In genomic region chr4:136749431-136749830, GRCm38 (mm10) we compare ENCODE assay signal across 10 mouse cellular contexts.
A peak's percentile ranks its signal among the peaks of the same experiment; 100 is the strongest.
DNase-seq lines count a peak whose midpoint lies in the region; ATAC-seq and TF ChIP-seq lines count a peak whose summit lies in the region.
"Had no signal": no experiment of that assay in that cellular context is flagged by ENCODE, and none has a peak within 500 bp of the region (broad histone marks: within the 10 kb centered on the region; RNA-seq: fewer than 3 reads in every experiment).

No protein-coding gene starts in this region.

- H3K9me3 ChIP-seq in E14TG2a.4 (ENCODE audit: low read length) = no peaks in the 10 kb centered on the region
- H3K9me3 ChIP-seq in embryonic facial prominence, embryonic 10.5 days = no peaks in the 10 kb centered on the region
- H3K9me3 ChIP-seq in hindbrain, embryonic 12.5 days (replicated peaks) = no peaks in the 10 kb centered on the region
- no peaks in the 10 kb centered on the region for H3K9me3 ChIP-seq in midbrain, embryonic 16.5 days (replicated peaks; ENCODE audit: control insufficient read depth, low read length, poor library complexity, severe bottlenecking)

- peak overlapping the region; percentile 42 for H3K9ac ChIP-seq in hindbrain, embryonic 12.5 days
- H3K9ac ChIP-seq in midbrain, embryonic 16.5 days (ENCODE audit: low read depth, low read length) = peak overlapping the region; percentile 44; the same call in 1 of the 2 replicates

- no peak for DNase-seq in embryonic facial prominence, embryonic 10.5 days (ENCODE audit: low spot score)
- DNase-seq in embryo, embryonic 10.5 days (ENCODE audit: low spot score) = no peak
- no peak for DNase-seq in ovary, postnatal 36 days (ENCODE audit: low spot score)
- DNase-seq: cerebellum, postnatal 25 days; gastrocnemius, postnatal 25 days; kidney, postnatal 14 days had no signal

- ATAC-seq in hindbrain, embryonic 12.5 days (ENCODE audit: low FRiP score) = no peak
- ATAC-seq in midbrain, embryonic 16.5 days = no peak
- ATAC-seq in megakaryocyte-erythroid progenitor cell, adult 5-6 weeks (replicated peaks; ENCODE audit: low FRiP score, low TSS enrichment, poor library complexity, severe bottlenecking) = no peak

- H3K4me3 ChIP-seq in E14TG2a.4 (replicated peaks; ENCODE audit: low read length) = peak overlapping the region; percentile 60
- H3K4me3 ChIP-seq in embryonic facial prominence, embryonic 10.5 days = peak overlapping the region; percentile 19; the same call in 1 of the 2 replicates
- H3K4me3 ChIP-seq in hindbrain, embryonic 12.5 days = no peak overlapping the region
- no peak overlapping the region for H3K4me3 ChIP-seq in midbrain, embryonic 16.5 days (ENCODE audit: low read depth, low read length)

- TF ChIP-seq CTCF in E14TG2a.4 (conservative IDR thresholded peaks at IDR 0.05; ENCODE audit: low read length) = no peak

- WGBS in embryonic facial prominence, embryonic 10.5 days = 21% methylated on average over 4 of the region's 4 CpGs
- 13% methylated on average over 4 of the region's 4 CpGs for WGBS in hindbrain, embryonic 12.5 days
- WGBS in midbrain, embryonic 16.5 days = 10% methylated on average over 4 of the region's 4 CpGs

- peaks cover 89% of the 10 kb centered on the region for H3K4me1 ChIP-seq in E14TG2a.4 (replicated peaks; ENCODE audit: low read depth, low read length)
- peaks cover 87% of the 10 kb centered on the region for H3K4me1 ChIP-seq in embryonic facial prominence, embryonic 10.5 days
- H3K4me1 ChIP-seq in hindbrain, embryonic 12.5 days = peaks cover 86% of the 10 kb centered on the region
- peaks cover 41% of the 10 kb centered on the region for H3K4me1 ChIP-seq in midbrain, embryonic 16.5 days (ENCODE audit: control insufficient read depth, insufficient read depth, low read length)

- peaks cover 23% of the 10 kb centered on the region for H3K27me3 ChIP-seq in E14TG2a.4 (ENCODE audit: insufficient read depth, low read length)
- peaks cover 63% of the 10 kb centered on the region for H3K27me3 ChIP-seq in embryonic facial prominence, embryonic 10.5 days (replicated peaks; ENCODE audit: low read depth, poor library complexity, severe bottlenecking)
- no peaks in the 10 kb centered on the region for H3K27me3 ChIP-seq in hindbrain, embryonic 12.5 days
- H3K27me3 ChIP-seq in midbrain, embryonic 16.5 days (ENCODE audit: control insufficient read depth, insufficient read depth, low read depth, low read length) = no peaks in the 10 kb centered on the region

- H3K36me3 ChIP-seq in E14TG2a.4 (ENCODE audit: insufficient read depth, low read length) = no peaks in the 10 kb centered on the region
- no peaks in the 10 kb centered on the region; the same call in 1 of the 2 replicates for H3K36me3 ChIP-seq in embryonic facial prominence, embryonic 10.5 days (replicated peaks)
- H3K36me3 ChIP-seq in hindbrain, embryonic 12.5 days = no peaks in the 10 kb centered on the region
- no peaks in the 10 kb centered on the region for H3K36me3 ChIP-seq in midbrain, embryonic 16.5 days (ENCODE audit: control insufficient read depth, insufficient read depth, low read length)

- H3K4me2 ChIP-seq in hindbrain, embryonic 12.5 days (replicated peaks) = peak overlapping the region; percentile 32; the same call in 1 of the 2 replicates
- no peak overlapping the region for H3K4me2 ChIP-seq in midbrain, embryonic 16.5 days (ENCODE audit: low read length)

- H3K27ac ChIP-seq in embryonic facial prominence, embryonic 10.5 days (replicated peaks) = peak overlapping the region; percentile 85
- H3K27ac ChIP-seq in hindbrain, embryonic 12.5 days = peak overlapping the region; percentile 97
- peak overlapping the region; percentile 82 for H3K27ac ChIP-seq in midbrain, embryonic 16.5 days (ENCODE audit: low read length)

Comparison
In these comparisons a context has a peak if more than half of its experiments do, and no peak if none do; other contexts are left out.
1. H3K4me3 ChIP-seq: peak in E14TG2a.4 (single experiment) and embryonic facial prominence, embryonic 10.5 days (single experiment); none in hindbrain, embryonic 12.5 days (single experiment) and midbrain, embryonic 16.5 days (single experiment).
2. Peak in every context shown above with its lines, with median percentiles within 50 percentile points of each other: H3K27ac ChIP-seq.